Mouse (Mus musculus): ENCODE measurements around the gene Fkbp2. TPM values are rescaled to one million over a fixed set of nuclear protein-coding genes. Genes with fewer than 3 reads are reported as not detected.

Gene Fkbp2
- polyA plus RNA-seq, 1 experiment from 2014 or later: 134 TPM

DNA sequence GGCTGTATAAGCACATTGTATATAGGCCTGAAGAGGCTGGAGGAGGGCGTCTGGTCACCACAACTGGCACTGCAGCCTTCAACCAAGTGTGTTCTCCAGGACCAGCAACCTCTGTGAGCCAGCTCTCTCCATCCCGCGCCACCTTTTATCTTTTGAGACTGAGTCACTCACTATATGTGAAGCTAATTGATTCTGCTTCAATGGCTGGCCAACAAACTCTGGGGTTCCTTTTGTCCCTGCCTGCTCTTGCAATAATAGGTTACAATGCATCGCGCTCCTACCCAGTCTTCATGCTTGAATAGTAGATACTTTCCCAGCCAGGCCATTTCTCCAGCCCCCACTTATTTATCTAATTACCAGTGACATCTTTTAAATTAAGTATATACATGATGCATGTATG is 3.3 kb upstream of the Fkbp2 start:
- WGBS: 94% methylated on average over 5 of the region's 5 CpGs
- Histone ChIP-seq H3K9me3 (ENCODE audit: control insufficient read depth, low read length) (no peaks in the 10 kb centered on the region), H3K9ac (ENCODE audit: low read length) (no peak overlapping the region), H3K27me3 (ENCODE audit: control insufficient read depth, insufficient read depth, low read length) (no peaks in the 10 kb centered on the region), H3K36me3 (ENCODE audit: control insufficient read depth, insufficient read depth, low read length) (no peaks in the 10 kb centered on the region), H3K4me3 (ENCODE audit: low read depth, low read length) (no peak overlapping the region), H3K27ac (replicated peaks) (no peak overlapping the region), H3K4me1 (replicated peaks; ENCODE audit: control insufficient read depth, insufficient read depth) (peaks cover 7% of the 10 kb centered on the region), H3K4me2 (replicated peaks; ENCODE audit: low read depth) (no peak overlapping the region)
- no peak for TF ChIP-seq EP300 (optimal IDR thresholded peaks at IDR 0.05)
- no peak for TF ChIP-seq CTCF (IDR thresholded peaks at IDR 0.05; ENCODE audit: low read depth)
- no peak for DNase-seq (ENCODE audit: low spot score)
- no peak for ATAC-seq (ENCODE audit: low FRiP score, low TSS enrichment)

DNA sequence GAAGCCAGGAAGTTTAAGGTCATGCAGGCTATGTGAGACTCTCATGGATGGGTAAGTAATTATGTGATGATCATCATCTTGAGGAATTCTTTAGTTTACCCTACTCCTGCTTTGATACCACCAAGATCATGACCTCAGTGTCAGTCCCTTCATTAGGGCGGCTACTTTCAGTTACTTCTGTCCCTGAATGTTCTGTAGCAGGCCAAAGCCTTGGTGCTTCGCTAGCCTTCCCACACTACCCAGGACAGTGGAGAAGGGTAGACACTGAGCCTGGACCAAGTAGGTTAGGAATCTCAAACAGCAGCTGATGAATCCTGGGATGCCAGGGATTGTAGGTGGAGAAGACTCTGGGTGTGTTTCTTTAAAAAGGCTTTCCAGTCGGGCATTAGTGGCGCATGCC is 1.2 kb upstream of the Fkbp2 start:
- peaks cover 6% of the 10 kb centered on the region for H3K36me3 ChIP-seq (ENCODE audit: control insufficient read depth, insufficient read depth, low read length)
- H3K4me1 ChIP-seq (replicated peaks; ENCODE audit: control insufficient read depth, insufficient read depth): peaks cover 8% of the 10 kb centered on the region; the same call in 1 of the 2 replicates
- DNase-seq (ENCODE audit: low spot score): no peak
- no peak overlapping the region for H3K9ac ChIP-seq (ENCODE audit: low read length)
- H3K9me3 ChIP-seq (ENCODE audit: control insufficient read depth, low read length): no peaks in the 10 kb centered on the region
- no peak for ATAC-seq (ENCODE audit: low FRiP score, low TSS enrichment)
- H3K27me3 ChIP-seq (ENCODE audit: control insufficient read depth, insufficient read depth, low read length): no peaks in the 10 kb centered on the region
- 90% methylated on average over 4 of the region's 4 CpGs for WGBS
- H3K27ac ChIP-seq (replicated peaks): 0 out of 2 replicates have a peak overlapping the region, but pooled peaks have one; percentile 40
- H3K4me2 ChIP-seq (replicated peaks; ENCODE audit: low read depth): peak overlapping the region; percentile 84
- no peak for TF ChIP-seq EP300 (optimal IDR thresholded peaks at IDR 0.05)
- TF ChIP-seq CTCF (IDR thresholded peaks at IDR 0.05; ENCODE audit: low read depth): no peak
- no peak overlapping the region for H3K4me3 ChIP-seq (ENCODE audit: low read depth, low read length)

DNA sequence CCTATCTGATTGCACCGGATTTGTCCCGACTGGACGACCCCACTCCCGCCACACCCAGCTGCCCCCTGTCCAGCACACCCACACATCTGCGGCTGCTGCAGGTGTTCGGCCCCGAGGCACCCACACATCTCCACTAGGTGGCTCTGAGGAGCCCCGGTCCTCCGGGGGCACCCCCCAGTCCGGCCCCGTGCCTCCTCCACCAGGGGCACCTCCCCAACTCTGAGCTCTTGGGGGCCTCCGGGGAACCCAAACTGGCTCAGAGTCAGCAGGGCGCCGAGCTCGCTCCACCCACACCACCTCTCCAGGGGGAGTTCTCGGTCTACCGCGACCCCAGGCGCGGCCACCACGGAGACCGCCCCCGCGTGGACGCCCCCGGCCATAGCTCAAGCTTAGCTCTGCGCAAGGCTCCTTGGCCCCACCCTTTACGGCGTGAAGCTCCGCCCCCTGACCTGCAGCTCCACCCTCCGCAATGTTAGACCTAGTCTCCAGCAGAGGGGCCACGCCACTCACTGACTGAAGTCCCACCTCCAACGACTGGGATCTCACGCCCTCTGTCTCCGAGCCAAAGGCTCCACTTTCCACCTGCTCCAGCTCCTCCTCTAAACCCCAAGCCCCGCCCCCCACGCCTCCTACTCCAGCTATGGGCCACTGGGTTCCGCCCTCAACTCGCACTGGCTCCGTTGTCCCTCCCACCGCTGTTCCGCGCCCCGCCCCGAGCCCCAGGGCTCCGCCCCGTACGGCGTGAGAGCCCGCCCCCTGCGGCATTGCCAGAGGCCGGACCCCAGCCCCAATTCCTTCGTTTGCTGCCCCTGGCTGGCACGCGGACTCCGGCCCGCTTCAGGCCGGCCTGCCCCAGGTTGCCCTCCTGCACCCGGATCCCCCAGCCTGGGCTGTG is 568 bp downstream of the Fkbp2 start:
- H3K4me2 ChIP-seq (replicated peaks; ENCODE audit: low read depth): peak overlapping the region; percentile 84
- ATAC-seq (ENCODE audit: low FRiP score, low TSS enrichment) (peak; percentile 92), DNase-seq (ENCODE audit: low spot score) (peak; percentile 100)
- H3K27ac ChIP-seq (replicated peaks): peak overlapping the region; percentile 82
- H3K9ac ChIP-seq (ENCODE audit: low read length): peak overlapping the region; percentile 77
- WGBS: under 1% methylated on average over 55 of the region's 59 CpGs
- no peaks in the 10 kb centered on the region for H3K9me3 ChIP-seq (ENCODE audit: control insufficient read depth, low read length)
- H3K36me3 ChIP-seq (ENCODE audit: control insufficient read depth, insufficient read depth, low read length): peaks cover 6% of the 10 kb centered on the region
- H3K4me1 ChIP-seq (replicated peaks; ENCODE audit: control insufficient read depth, insufficient read depth): peaks cover 8% of the 10 kb centered on the region; the same call in 1 of the 2 replicates
- no peak for TF ChIP-seq EP300 (optimal IDR thresholded peaks at IDR 0.05)
- TF ChIP-seq CTCF (IDR thresholded peaks at IDR 0.05; ENCODE audit: low read depth): peak; percentile 75
- H3K4me3 ChIP-seq (ENCODE audit: low read depth, low read length): peak overlapping the region; percentile 64
- H3K27me3 ChIP-seq (ENCODE audit: control insufficient read depth, insufficient read depth, low read length): no peaks in the 10 kb centered on the region

DNA sequence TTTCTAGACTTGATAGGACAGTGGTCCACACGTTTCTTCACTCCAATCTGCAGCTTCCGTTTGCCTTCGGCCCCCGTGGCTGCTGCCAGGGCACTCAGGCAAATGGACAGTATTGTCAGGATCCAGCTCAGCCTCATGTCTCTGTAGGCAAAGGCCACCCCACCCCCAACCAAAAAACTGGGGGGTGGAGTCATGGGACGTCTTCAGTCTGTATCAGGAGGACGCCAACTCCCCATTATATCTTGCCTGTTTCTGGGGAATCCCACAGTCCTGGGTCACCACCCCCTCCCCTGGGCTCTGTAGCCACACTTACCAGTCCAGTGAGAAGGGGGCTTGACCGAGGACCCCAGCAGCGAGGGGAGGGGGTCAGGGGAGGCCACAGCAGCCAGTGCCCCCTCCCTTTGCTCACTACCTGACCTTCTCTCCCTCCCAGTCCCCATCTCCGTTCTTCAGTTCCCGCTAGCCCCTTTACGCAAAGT is 1.3 kb downstream of the Fkbp2 start:
- H3K4me1 ChIP-seq (replicated peaks; ENCODE audit: control insufficient read depth, insufficient read depth): peaks cover 8% of the 10 kb centered on the region; the same call in 1 of the 2 replicates
- peak overlapping the region; percentile 84 for H3K4me2 ChIP-seq (replicated peaks; ENCODE audit: low read depth)
- no peaks in the 10 kb centered on the region for H3K9me3 ChIP-seq (ENCODE audit: control insufficient read depth, low read length)
- 5% methylated on average over 11 of the region's 11 CpGs for WGBS
- no peak for ATAC-seq (ENCODE audit: low FRiP score, low TSS enrichment)
- peak overlapping the region; percentile 81 for H3K27ac ChIP-seq (replicated peaks)
- peak overlapping the region; percentile 64 for H3K4me3 ChIP-seq (ENCODE audit: low read depth, low read length)
- TF ChIP-seq EP300 (optimal IDR thresholded peaks at IDR 0.05): no peak
- no peak for TF ChIP-seq CTCF (IDR thresholded peaks at IDR 0.05; ENCODE audit: low read depth)
- H3K36me3 ChIP-seq (ENCODE audit: control insufficient read depth, insufficient read depth, low read length): peaks cover 6% of the 10 kb centered on the region
- peak overlapping the region; percentile 67 for H3K9ac ChIP-seq (ENCODE audit: low read length)
- no peaks in the 10 kb centered on the region for H3K27me3 ChIP-seq (ENCODE audit: control insufficient read depth, insufficient read depth, low read length)
- DNase-seq (ENCODE audit: low spot score): no peak

DNA sequence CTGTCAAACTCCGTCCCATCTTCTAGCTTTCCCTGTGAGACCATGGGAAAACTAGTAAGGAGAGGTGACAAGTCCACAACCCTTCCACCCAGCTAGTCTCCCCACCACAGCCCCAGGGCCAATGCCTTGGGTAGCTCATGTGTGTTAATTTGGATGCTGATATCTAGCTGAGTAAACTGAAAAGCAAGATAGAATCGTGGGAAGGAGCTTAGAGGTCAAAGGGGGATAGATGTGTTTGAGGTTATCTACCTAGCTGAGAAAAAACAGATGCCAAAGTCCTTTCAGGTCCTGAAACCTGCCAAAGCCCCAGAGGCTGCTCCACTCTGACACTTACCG is 1.7 kb downstream of the Fkbp2 start:
- Histone ChIP-seq H3K9me3 (ENCODE audit: control insufficient read depth, low read length) (no peaks in the 10 kb centered on the region), H3K4me1 (replicated peaks; ENCODE audit: control insufficient read depth, insufficient read depth) (peaks cover 8% of the 10 kb centered on the region; the same call in 1 of the 2 replicates)
- 35% methylated on average over 3 of the region's 3 CpGs for WGBS

More for the DNA sequence above, 1.7 kb downstream of the Fkbp2 start:
- no peak for TF ChIP-seq CTCF (IDR thresholded peaks at IDR 0.05; ENCODE audit: low read depth)
- DNase-seq (ENCODE audit: low spot score) (no peak), ATAC-seq (ENCODE audit: low FRiP score, low TSS enrichment) (no peak)
- peak overlapping the region; percentile 64; the same call in 1 of the 2 replicates for H3K4me3 ChIP-seq (ENCODE audit: low read depth, low read length)
- H3K36me3 ChIP-seq (ENCODE audit: control insufficient read depth, insufficient read depth, low read length): peaks cover 6% of the 10 kb centered on the region
- H3K4me2 ChIP-seq (replicated peaks; ENCODE audit: low read depth): peak overlapping the region; percentile 84
- no peak overlapping the region for H3K27ac ChIP-seq (replicated peaks)
- no peaks in the 10 kb centered on the region for H3K27me3 ChIP-seq (ENCODE audit: control insufficient read depth, insufficient read depth, low read length)
- 0 out of 2 replicates have a peak overlapping the region, but pooled peaks have one; percentile 27 for H3K9ac ChIP-seq (ENCODE audit: low read length)
